Mouse (Mus musculus) ovary, postnatal 14 days (tissue): ENCODE data around the gene Hoxa6.

ENCODE experiments used
- DNase-seq: peaks from one replicate; pipeline ENCODE4 v3.0.0; 2022; ENCODE audit warnings: low spot score

Gene Hoxa6

GRCm38 (mm10) chr6:52240389-52241000, 32.0 kb upstream of the Hoxa6 start, which contains the start of gene Hoxa10:
Hoxa10 (minus strand) TSS chr6:52240854.
- DNase-seq = peak; percentile 78

- DNase-seq = no peak
Measured at GRCm38 (mm10) chr6:52239625-52240388, 31.3 kb upstream of the Hoxa6 start.

- DNase-seq = no peak
Measured at GRCm38 (mm10) chr6:52238976-52239375, 30.5 kb upstream of the Hoxa6 start.

- DNase-seq = no peak
Measured at GRCm38 (mm10) chr6:52238155-52238545, 29.6 kb upstream of the Hoxa6 start.

GRCm38 (mm10) chr6:52237346-52238154, 29.0 kb upstream of the Hoxa6 start:
- no peak for DNase-seq

GRCm38 (mm10) chr6:52236806-52237205, 28.3 kb upstream of the Hoxa6 start:
- no peak for DNase-seq

- no peak for DNase-seq
Measured at GRCm38 (mm10) chr6:52235866-52236265, 27.3 kb upstream of the Hoxa6 start.

- DNase-seq = no peak
Measured at GRCm38 (mm10) chr6:52235267-52235666, 26.7 kb upstream of the Hoxa6 start.

GRCm38 (mm10) chr6:52234428-52235140, 26.1 kb upstream of the Hoxa6 start:
- DNase-seq = no peak

GRCm38 (mm10) chr6:52233546-52234427, 25.3 kb upstream of the Hoxa6 start:
- no peak for DNase-seq

GRCm38 (mm10) chr6:52232984-52233545, 24.5 kb upstream of the Hoxa6 start:
- DNase-seq = no peak

- DNase-seq = no peak
Measured at GRCm38 (mm10) chr6:52232568-52232965, 24.0 kb upstream of the Hoxa6 start.

- no peak for DNase-seq
Measured at GRCm38 (mm10) chr6:52231885-52232567, 23.5 kb upstream of the Hoxa6 start.

GRCm38 (mm10) chr6:52230516-52231165, 22.1 kb upstream of the Hoxa6 start, which contains the start of gene Hoxa9:
Hoxa9 (minus strand) TSS chr6:52231089.
- no peak for DNase-seq

GRCm38 (mm10) chr6:52229558-52230416, 21.3 kb upstream of the Hoxa6 start:
- no peak for DNase-seq

GRCm38 (mm10) chr6:52228475-52229465, 20.2 kb upstream of the Hoxa6 start:
- no peak for DNase-seq

GRCm38 (mm10) chr6:52227470-52228222, 19.1 kb upstream of the Hoxa6 start:
- DNase-seq = no peak
